Mouse (Mus musculus): ENCODE measurements around the gene Lrpap1. TPM values are rescaled to one million over a fixed set of nuclear protein-coding genes. Genes with fewer than 3 reads are reported as not detected.

Lrpap1 gene
- polyA plus RNA-seq, 1 experiment from 2014 or later, result 92.1 TPM

DNA sequence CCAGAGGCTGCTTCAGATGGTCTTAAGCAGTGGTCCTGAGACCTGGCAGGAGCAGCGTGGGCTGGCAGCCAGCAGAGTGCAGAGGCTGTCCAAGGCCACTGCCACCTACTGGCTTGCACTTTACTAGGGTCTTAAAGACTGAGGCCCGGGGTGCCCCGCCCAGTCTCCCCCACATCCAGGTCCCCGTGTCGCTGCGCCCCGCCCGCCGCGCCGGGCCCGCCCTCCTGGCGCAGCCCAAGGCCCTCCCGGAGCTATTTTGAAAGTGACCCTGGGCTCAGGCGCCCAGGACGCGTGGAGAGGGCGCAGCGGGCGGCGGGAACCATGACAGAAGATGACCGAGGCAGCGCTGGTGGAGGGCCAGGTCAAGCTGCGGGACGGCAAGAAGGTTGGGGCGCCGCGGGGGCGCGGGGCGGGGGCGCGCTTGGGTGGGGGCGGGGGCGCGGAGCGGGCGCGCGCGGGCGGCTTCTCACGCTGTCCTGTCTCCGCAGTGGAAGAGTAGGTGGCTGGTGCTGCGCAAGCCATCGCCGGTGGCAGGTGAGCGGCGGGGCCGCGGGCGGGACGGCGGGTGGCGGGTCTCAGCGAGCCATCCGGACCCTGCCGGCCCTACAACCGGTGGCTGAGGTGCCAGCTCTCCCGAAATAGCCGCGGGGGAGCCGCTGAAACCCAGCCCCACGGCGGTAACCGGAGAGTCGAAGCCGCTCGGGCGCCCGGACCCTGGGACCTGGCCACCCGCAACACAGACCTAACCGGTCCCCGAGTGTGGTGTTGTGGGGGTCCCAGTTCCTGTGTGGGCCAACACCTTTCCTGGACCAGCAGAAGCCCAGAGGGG is 48.7 kb downstream of the Lrpap1 start, which contains the start of gene Dok7:
Dok7 (plus strand) TSS at position 163 of the 829 bp plus-strand sequence.
- under 1% methylated on average over 63 of the region's 74 CpGs for WGBS (ENCODE audit: insufficient replicate concordance)
- H3K9me3 ChIP-seq (replicated peaks; ENCODE audit: control insufficient read depth, low read length), result no peaks in the 10 kb centered on the region
- ATAC-seq (ENCODE audit: low read depth), result peak; percentile 19; the same call in 1 of the 2 replicates
- H3K9ac ChIP-seq (ENCODE audit: low read depth, low read length), result no peak within 1 kb of the TSS
- peak within 1 kb of the TSS; percentile 56 for H3K4me2 ChIP-seq (ENCODE audit: low read depth, low read length)
- H3K4me1 ChIP-seq (ENCODE audit: control insufficient read depth, low read depth, low read length), result no peaks in the 10 kb centered on the region; the same call in none of the 2 replicates
- peaks cover 35% of the 10 kb centered on the region for H3K27me3 ChIP-seq (ENCODE audit: control insufficient read depth, insufficient read depth, low read depth, low read length)
- H3K36me3 ChIP-seq (ENCODE audit: control insufficient read depth, insufficient read depth), result no peaks in the 10 kb centered on the region
- H3K27ac ChIP-seq (ENCODE audit: low read length), result no peak within 1 kb of the TSS
- H3K4me3 ChIP-seq (ENCODE audit: low read depth, low read length), result peak within 1 kb of the TSS; percentile 47

DNA sequence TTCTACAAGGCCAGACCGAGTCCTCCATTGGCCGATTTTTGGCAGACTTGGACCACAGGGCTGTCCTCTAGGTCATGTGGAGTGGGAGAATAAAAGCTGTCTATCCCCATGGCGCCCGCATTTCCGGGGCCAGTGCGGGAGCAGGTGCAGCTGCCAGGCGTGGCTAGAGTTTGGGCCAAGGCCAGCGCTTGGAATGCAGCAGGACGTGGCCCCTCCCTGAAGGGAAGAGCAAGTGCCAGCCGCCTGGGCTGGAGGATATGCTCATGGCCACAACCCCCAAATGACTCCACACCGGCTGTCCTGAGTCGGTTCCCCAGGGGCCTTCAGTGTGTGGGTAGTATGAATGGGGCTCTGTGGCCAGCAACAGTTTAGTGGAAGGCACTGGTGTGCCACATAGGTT is 50.5 kb downstream of the Lrpap1 start:
- H3K4me1 ChIP-seq (ENCODE audit: control insufficient read depth, low read depth, low read length), result no peaks in the 10 kb centered on the region; the same call in none of the 2 replicates
- no peak overlapping the region for H3K27ac ChIP-seq (ENCODE audit: low read length)
- H3K9me3 ChIP-seq (replicated peaks; ENCODE audit: control insufficient read depth, low read length), result no peaks in the 10 kb centered on the region
- no peak for ATAC-seq (ENCODE audit: low read depth)
- H3K9ac ChIP-seq (ENCODE audit: low read depth, low read length), result no peak overlapping the region
- H3K4me2 ChIP-seq (ENCODE audit: low read depth, low read length), result no peak overlapping the region
- H3K36me3 ChIP-seq (ENCODE audit: control insufficient read depth, insufficient read depth), result no peaks in the 10 kb centered on the region
- 68% methylated on average over 12 of the region's 12 CpGs for WGBS (ENCODE audit: insufficient replicate concordance)
- H3K27me3 ChIP-seq (ENCODE audit: control insufficient read depth, insufficient read depth, low read depth, low read length), result peaks cover 35% of the 10 kb centered on the region
- H3K4me3 ChIP-seq (ENCODE audit: low read depth, low read length), result no peak overlapping the region

DNA sequence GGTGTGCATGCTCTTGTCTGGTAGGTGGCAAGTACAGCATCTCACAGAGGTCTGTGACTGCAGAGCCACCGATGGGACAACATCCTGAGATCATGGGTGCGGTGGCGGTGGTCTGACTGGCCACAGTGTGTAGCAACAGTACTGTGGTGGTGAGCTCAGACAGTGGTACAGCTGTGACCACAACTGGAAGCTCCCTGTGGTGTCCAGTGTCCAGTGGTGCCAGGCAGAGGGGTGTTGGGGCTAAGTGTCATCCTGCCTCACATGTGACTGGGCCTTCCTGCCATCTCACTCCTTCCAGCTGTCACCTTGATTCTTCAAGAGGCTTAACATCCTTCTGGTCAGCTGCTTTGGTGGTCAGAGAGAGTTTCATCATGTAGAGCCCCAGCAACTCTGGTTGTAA is 50.9 kb downstream of the Lrpap1 start:
- Histone ChIP-seq H3K27me3 (ENCODE audit: control insufficient read depth, insufficient read depth, low read depth, low read length) (peaks cover 35% of the 10 kb centered on the region), H3K4me2 (ENCODE audit: low read depth, low read length) (no peak overlapping the region), H3K36me3 (ENCODE audit: control insufficient read depth, insufficient read depth) (no peaks in the 10 kb centered on the region), H3K9ac (ENCODE audit: low read depth, low read length) (no peak overlapping the region), H3K4me1 (ENCODE audit: control insufficient read depth, low read depth, low read length) (no peaks in the 10 kb centered on the region; the same call in none of the 2 replicates), H3K4me3 (ENCODE audit: low read depth, low read length) (no peak overlapping the region), H3K9me3 (replicated peaks; ENCODE audit: control insufficient read depth, low read length) (no peaks in the 10 kb centered on the region), H3K27ac (ENCODE audit: low read length) (no peak overlapping the region)
- WGBS (ENCODE audit: insufficient replicate concordance), result 68% methylated on average over 3 of the region's 3 CpGs
- no peak for ATAC-seq (ENCODE audit: low read depth)

DNA sequence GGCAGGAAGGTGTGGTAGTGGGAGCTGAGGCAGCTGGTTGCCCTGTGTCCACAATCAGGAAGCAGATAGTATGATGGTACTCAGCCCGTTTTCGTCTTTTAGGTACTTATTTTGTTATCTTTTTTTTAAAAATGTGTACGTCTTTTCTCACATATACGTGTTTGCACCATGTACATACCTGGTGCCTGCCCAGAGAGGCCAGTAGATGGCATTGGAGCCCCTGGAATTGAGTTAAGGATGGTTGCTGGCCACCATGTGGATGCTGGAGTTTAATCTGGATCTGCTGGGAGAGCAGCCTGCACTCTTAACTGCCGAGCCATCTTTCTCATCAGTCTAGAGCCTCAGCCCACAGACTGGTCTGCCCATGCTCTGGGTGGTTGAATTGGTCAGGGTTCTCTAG is 55.0 kb downstream of the Lrpap1 start:
- no peak for ATAC-seq (ENCODE audit: low read depth)

DNA sequence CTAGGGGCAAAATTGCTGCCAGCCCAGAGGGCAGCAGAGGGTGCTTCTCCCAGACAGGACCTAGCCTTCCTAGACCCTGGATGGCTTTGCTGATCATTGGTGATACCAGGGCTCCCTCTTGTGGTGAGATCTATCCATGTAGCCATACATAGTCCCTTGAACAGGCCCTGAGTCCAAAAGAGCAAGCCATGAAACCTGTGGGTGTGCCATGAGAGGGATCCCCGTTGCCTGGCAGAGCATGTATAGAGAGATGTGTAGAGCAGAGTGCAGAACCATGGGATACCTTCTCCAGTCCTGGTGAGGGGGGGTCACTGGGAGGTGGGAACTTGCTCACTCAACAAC is 62.5 kb downstream of the Lrpap1 start:
- peak overlapping the region; percentile 45 for H3K4me2 ChIP-seq (ENCODE audit: low read depth, low read length)

More for the DNA sequence above, 55.0 kb downstream of the Lrpap1 start:
- 58% methylated on average over 5 of the region's 5 CpGs for WGBS (ENCODE audit: insufficient replicate concordance)
- no peak overlapping the region for H3K9ac ChIP-seq (ENCODE audit: low read depth, low read length)
- no peaks in the 10 kb centered on the region for H3K9me3 ChIP-seq (replicated peaks; ENCODE audit: control insufficient read depth, low read length)
- H3K27ac ChIP-seq (ENCODE audit: low read length), result no peak overlapping the region
- H3K4me2 ChIP-seq (ENCODE audit: low read depth, low read length), result no peak overlapping the region
- no peak overlapping the region for H3K4me3 ChIP-seq (ENCODE audit: low read depth, low read length)
- no peaks in the 10 kb centered on the region for H3K36me3 ChIP-seq (ENCODE audit: control insufficient read depth, insufficient read depth)
- no peaks in the 10 kb centered on the region for H3K4me1 ChIP-seq (ENCODE audit: control insufficient read depth, low read depth, low read length)
- peaks cover 1% of the 10 kb centered on the region; the same call in 1 of the 2 replicates for H3K27me3 ChIP-seq (ENCODE audit: control insufficient read depth, insufficient read depth, low read depth, low read length)

DNA sequence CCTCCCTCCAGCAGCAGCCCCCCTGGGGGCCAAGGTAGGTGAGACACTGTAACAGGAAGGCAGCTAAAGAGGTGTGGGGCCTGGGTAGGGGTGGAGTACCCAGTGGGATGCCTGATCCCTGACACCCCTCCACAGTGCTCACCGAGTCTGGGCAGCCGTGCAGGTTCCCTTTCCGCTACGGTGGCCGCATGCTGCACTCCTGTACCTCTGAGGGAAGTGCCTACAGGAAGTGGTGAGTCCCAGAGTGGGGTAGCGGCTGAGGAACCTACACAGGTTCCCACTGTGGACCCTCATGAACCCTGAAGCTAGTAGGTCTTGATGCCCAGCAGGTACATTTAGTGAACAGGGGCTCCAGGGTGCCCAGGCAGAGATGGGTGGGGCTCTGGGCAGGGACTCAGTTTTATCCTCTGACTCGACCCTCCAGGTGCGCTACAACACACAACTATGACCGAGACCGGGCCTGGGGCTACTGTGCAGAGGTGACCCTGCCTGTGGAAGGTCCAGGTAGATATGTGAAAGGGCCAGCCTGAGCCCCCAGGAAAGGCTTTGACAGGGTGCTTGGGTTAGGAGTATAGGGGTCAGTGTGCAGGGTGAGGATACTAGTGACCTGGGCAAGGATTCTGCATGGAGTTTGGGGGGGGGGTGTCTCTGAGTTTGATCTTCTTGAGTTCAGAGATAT is 63.0 kb downstream of the Lrpap1 start:
- peak overlapping the region; percentile 86 for H3K27ac ChIP-seq (ENCODE audit: low read length)
- H3K36me3 ChIP-seq (ENCODE audit: control insufficient read depth, insufficient read depth), result no peaks in the 10 kb centered on the region
- no peaks in the 10 kb centered on the region for H3K9me3 ChIP-seq (replicated peaks; ENCODE audit: control insufficient read depth, low read length)
- no peaks in the 10 kb centered on the region; the same call in none of the 2 replicates for H3K4me1 ChIP-seq (ENCODE audit: control insufficient read depth, low read depth, low read length)
- peak overlapping the region; percentile 45 for H3K4me2 ChIP-seq (ENCODE audit: low read depth, low read length)
- whole genome bisulfite sequencing (ENCODE audit: insufficient replicate concordance), result 29% methylated on average over 10 of the region's 10 CpGs
- peak overlapping the region; percentile 57 for H3K9ac ChIP-seq (ENCODE audit: low read depth, low read length)
- H3K27me3 ChIP-seq (ENCODE audit: control insufficient read depth, insufficient read depth, low read depth, low read length), result no peaks in the 10 kb centered on the region
- H3K4me3 ChIP-seq (ENCODE audit: low read depth, low read length), result peak overlapping the region; percentile 48
- no peak for ATAC-seq (ENCODE audit: low read depth)

More for the DNA sequence above, 62.5 kb downstream of the Lrpap1 start:
- peak overlapping the region; percentile 48 for H3K4me3 ChIP-seq (ENCODE audit: low read depth, low read length)
- no peaks in the 10 kb centered on the region for H3K36me3 ChIP-seq (ENCODE audit: control insufficient read depth, insufficient read depth)
- no peak overlapping the region; the same call in 1 of the 2 replicates for H3K9ac ChIP-seq (ENCODE audit: low read depth, low read length)
- peak; percentile 60 for ATAC-seq (ENCODE audit: low read depth)
- no peaks in the 10 kb centered on the region for H3K9me3 ChIP-seq (replicated peaks; ENCODE audit: control insufficient read depth, low read length)
- H3K27me3 ChIP-seq (ENCODE audit: control insufficient read depth, insufficient read depth, low read depth, low read length), result no peaks in the 10 kb centered on the region
- H3K27ac ChIP-seq (ENCODE audit: low read length), result no peak overlapping the region
- WGBS (ENCODE audit: insufficient replicate concordance), result 0% methylated on average over 1 of the region's 1 CpGs
- no peaks in the 10 kb centered on the region; the same call in none of the 2 replicates for H3K4me1 ChIP-seq (ENCODE audit: control insufficient read depth, low read depth, low read length)

Other genes starting within 250 kb of the Lrpap1 start
- gene Msantd1, start 197.8 kb downstream of the Lrpap1 start, polyA plus RNA-seq (2015; fragmentation: Nextera tagmentation; extraction: Ambion mirVana), result 0.09 and 0.37 TPM in 2 replicates
- gene Rgs12, start 156.3 kb downstream of the Lrpap1 start, polyA plus RNA-seq (2015; fragmentation: Nextera tagmentation; extraction: Ambion mirVana), result 15.7 and 16.2 TPM in 2 replicates
- 214 and 277 TPM in 2 replicates for gene Hgfac, start 64.3 kb downstream of the Lrpap1 start, polyA plus RNA-seq (2015; fragmentation: Nextera tagmentation; extraction: Ambion mirVana)
- gene Dok7, start 49.0 kb downstream of the Lrpap1 start, polyA plus RNA-seq (2015; fragmentation: Nextera tagmentation; extraction: Ambion mirVana), result 0.08 and 0.19 TPM in 2 replicates
- not detected in 2 replicates for gene Adra2c, start 172.6 kb upstream of the Lrpap1 start, polyA plus RNA-seq (2015; fragmentation: Nextera tagmentation; extraction: Ambion mirVana)

All from liver, embryonic 16.5 days (tissue).